Mouse (Mus musculus) left cerebral cortex, postnatal 10 days (tissue): Measurements from ENCODE around the gene Fars2. TPM values are rescaled to one million over a fixed set of nuclear protein-coding genes. Genes with fewer than 3 reads are reported as not detected.

Experiments used
- DNase-seq, 2 experiments: peaks; one replicate each; pipeline ENCODE4 v3.0.0; 2021 to 2022; ENCODE audit warnings: low spot score in 2 of 2, mixed read lengths in 1 of 2; ENCODE audit errors: extremely low spot score in 1 of 2
- intact Hi-C: fragments of 180-260 bp; cut with DNase I; formaldehyde crosslinking; loops from one replicate; pipeline ENCODE4 v1.15.1; 2025
- total RNA-seq, 2 experiments: library from RNA; stranded (reverse); gene quantifications; 2 replicates each; pipeline ENCODE4 v1.2.3; 2021

Fars2 gene
- total RNA-seq, 2 experiments from 2014 or later: 31.1 to 37.6 TPM

DNA sequence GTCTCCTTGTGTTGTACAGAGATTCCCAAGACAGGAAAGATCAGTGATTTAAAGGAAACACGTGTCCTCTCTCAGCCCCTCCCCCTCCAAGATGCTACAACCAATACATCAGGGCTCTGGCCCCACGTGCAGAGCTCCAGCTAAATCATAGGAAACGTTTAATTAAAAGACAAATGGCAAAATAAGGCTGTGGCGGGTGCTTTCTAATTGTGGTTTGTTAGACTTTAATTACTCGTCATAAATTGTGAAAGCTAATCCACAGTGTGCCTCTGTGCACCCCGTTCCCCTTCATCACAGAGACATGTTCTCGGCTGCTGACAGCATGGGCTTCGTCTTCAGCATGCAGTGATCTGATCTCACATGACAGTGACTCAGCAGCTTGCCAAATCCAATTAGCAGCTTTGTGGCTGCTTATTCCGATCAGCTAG, 400.9 kb downstream of the Fars2 start:
- intact Hi-C loops: no loop called here
- DNase-seq: no peak

DNA sequence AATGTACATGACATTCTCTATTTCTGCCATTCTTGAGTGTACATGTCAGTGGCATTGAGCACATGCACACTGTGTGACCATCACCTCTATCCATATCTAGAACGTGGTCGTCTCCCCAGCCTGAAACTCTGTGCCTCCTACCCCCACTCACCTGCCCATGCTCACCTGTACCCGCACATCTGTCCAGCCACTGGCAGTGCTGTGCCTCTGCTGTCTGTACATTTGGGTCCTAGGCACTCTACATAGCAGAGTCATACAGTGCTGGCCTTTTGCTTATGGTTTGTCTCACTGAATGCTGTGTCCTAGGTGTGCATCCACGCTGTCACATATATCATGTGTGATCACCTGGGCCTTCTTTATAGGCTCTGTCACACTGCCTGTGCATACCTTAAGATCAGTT, 410.5 kb downstream of the Fars2 start:
- DNase-seq: no peak
- intact Hi-C loops: no loop called here

DNA sequence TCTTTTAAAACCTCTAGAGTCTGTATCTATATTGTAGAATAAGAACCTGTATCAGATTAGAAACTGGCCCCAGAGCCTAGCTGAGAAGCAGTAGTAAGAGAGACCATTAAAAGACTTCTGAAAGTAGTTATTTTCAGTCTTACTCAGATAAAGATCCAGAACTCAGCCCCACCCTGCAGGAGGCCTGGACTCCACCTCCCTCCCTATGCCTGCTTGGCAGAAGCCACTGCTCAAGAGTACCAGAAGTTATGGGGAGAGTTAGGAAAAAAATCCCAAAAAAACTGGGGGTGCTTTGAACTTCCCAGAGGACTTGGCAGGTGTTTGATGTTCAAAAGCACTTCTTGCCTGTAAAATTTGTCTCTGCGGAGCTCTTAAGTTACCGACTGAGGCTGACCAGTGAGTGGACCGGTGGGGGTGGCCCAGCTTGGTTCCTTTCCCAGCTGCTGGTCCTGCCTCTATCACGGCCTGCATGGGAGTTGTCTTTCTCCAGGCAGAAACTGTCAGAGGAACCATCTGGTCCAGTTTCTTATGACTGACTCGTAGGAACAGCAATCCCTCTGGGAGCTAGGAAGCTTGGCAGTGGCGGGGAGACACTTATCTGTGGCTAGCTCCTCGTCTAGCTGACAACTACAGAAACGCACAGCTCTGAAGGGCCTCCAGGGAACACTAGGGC, 411.1 kb downstream of the Fars2 start:
- DNase-seq: no peak
- intact Hi-C loops: no loop called here

DNA sequence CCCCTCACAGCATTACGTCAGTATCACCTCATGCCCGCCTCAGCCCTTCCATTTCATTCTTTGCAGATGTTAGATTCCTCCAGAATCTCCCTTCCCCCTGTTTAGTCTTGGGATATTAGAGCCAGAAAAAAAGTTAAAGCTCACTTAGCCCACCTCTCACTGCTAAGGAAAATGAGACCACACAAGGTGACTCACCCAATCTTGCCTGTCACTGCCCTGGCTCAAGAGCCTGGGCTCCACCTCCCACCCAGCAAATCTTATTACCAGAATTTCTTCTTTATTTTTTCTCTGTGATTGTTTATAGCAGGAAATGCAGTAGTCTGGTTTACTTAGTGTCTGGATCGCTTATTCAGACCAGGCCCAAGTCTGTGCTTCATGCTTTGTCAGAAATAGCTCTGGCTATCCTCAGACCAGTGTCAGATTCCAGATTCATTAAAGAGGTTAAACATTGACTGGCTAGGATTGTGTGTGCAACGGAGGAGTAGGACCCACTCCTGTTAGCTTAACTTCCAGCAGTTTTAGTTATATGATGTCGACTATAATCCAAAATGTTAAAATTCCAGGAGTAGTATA, 412.3 kb downstream of the Fars2 start:
- intact Hi-C loops: no loop called here
- DNase-seq: no peak

DNA sequence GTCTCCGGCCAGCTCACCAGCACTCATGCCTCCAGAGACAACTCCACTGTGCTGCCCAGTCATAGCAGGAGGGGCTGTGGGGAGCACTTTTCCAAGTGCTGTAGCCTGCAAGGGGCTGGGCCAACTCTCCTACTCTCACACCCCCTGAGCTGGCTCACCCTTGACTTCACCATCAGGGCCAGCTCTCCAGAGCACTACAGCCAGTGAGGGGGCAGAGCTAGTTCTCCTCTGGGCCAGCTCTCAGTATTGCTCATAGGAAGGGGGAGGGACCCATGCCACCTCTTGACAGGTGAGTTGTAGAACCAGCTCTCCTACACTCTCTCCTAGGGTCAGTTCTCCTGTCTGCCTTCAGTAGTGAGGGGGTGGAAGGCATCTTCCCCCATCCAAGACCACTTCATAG, 413.6 kb downstream of the Fars2 start:
- DNase-seq: no peak
- intact Hi-C loops: no loop called here

DNA sequence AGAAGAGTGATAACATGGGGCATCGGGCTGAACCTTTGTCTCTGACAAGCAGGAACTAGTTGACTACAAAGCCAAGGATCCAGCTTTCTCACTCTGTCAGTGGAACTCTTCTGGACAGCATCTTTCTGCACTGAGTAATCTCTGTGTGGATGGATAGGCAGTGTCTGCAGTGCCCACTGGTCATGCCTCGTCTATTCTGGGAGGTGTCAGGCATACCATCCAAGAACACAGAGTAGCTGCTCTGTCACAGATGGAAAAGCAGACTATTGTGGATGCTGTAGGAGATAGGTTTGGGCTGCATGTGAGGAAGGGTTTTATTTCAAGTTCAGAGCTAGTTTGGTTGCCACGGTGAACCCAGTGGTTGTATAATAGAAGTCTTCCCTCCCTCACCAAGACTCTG, 414.7 kb downstream of the Fars2 start:
- intact Hi-C loops: no loop called here
- DNase-seq: no peak

DNA sequence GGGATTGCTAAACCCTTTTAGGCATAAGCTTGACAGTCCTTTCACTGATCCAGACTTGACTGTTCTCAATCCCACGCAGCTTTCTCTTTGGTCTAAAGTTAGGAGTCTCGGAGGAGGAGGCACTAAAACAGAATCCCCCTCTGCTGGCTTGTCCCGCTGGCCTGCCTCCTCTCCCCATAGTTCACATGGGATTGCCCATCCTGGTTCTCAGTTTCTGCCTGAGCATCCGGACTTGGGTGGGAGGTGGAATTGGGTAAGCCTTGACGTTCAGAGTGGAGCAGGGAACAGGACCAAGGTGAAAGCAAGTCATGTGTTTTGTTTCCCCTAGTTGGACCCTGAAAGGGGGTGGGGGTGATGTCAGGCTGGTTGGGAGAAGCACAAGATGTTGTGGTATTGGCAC, 415.9 kb downstream of the Fars2 start:
- DNase-seq: no peak
- intact Hi-C loops: no loop called here

DNA sequence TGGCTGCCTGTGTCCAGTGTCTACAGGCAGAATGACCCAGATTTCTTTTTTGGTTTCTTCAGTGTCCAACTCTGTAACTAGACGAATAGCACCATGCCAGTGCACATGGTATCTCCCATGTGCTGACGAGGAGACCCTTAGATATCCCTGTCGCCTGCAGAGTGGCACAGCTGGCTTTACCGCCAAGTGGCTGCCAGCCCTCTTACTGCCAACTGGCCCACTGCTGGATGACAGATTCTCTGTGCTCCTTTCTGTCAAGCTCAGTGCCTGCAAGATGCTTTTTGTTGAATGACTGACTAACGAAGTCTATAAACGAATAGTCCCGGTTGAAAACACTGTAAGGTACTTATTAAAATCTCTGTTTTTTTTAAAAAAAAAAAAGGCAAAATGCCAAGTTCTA, 416.3 kb downstream of the Fars2 start:
- intact Hi-C loops: no loop called here
- no peak for DNase-seq

DNA sequence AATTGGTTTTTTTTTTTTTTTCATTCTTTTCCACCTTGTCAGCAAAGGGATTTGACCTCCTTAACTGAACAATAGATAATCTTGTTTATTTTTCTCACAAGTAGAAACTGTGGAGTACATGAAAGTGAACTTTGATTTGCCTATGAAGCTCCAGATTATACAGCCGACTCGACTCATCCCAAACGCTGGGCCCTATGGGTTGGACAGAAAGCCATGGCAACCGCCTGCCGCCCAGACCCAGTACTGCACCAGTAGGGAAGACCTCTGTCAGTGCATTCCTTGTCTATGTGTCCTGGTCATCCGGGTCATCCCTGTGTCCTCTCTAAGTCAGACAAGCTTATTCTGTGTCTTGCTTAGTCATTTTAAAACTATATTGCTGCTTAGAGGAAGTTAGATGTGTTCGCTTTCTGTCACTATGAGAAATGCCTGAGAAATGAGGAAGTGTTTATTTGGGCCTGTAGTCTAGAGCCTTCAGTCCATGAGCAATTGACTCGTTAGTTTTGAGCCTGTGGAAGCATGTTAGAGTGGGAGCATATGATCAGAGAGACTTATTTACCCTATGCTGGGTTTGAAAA, 416.8 kb downstream of the Fars2 start:
- no peak for DNase-seq
- intact Hi-C loops: no loop called here

DNA sequence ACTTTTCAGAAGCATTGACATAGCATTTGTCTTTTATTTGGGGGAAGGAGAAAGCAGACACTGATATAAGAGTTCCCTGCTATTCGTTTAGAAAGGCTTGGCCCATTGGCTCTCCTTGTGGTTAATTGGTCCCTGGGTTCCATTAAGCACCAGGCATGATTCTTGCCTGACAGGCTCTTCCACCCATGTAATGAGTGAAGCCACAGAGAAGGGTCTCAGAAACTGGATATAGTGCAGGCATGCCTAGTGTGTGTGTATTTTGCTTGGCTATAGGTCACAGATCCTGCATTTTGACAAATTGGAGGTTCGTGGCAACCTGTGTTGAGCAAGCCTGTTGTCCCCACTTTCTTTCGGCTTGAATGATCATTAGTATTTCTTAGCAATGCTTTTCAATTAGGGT, 420.4 kb downstream of the Fars2 start:
- DNase-seq: no peak
- intact Hi-C loops: no loop called here

DNA sequence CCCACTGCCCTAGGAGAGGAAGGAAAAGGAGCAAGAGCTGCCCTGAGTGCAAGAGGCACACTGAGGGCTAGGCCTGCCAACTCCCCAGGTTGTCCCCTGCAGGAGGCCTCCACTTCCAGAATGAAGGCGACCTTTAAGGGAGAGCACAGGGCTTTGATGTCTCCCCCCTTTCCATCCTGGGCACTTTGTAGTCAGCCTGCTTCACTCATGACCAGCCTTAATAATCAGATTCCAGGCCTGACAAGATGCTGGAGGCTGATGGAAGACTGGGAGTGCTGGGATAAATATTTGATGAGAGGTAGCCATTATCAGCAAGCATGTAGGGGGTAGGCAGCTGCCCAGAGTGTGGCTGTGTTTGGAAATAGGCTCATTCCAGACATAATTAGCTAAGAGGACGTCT, 421.2 kb downstream of the Fars2 start:
- no peak for DNase-seq
- intact Hi-C loops: no loop called here

DNA sequence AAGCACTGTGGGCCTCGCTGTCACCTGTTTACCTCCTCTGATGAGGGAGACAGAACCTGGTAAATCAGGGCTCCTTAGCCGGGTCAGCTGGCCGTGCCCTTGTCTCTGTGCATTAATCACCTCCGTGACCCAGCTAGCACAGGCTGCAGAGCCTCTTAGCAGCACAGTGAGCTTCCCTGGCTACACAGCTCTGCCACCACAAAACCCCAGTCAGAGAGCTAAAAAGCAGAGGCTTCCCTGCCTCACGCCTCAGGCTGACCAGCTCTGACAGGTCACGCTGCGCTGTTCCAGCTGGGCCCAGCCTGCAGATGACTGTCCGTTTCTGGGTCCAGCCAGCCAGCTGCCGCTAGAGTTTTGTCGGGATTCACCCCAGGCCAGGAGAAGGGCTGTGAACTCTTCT, 423.0 kb downstream of the Fars2 start:
- intact Hi-C loops: no loop called here
- no peak for DNase-seq

DNA sequence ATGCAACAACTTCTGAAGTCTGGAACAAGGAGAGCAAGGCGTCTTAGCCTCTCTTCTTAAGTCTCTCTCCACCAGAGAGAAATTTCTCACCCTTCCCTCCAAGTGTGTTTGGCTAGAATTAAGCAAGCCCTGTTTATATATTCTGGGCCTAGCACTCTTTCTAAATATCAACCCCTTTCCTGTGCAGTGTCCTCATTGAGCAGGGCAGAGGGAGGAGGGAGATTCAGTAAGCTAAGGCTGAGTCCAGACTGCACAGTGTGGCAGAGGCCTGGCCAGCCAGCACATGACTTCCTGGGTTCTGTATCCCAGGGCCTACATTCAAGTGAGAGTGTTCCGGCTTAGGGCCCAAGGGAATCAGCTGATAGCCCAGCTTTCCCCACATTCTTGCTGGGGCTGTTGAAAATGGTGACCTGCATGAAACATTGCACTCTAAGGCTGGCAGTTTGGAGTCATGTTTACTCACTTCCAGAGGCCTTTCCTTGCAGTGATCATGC, 424.1 kb downstream of the Fars2 start:
- intact Hi-C loops: no loop called here
- DNase-seq: no peak

DNA sequence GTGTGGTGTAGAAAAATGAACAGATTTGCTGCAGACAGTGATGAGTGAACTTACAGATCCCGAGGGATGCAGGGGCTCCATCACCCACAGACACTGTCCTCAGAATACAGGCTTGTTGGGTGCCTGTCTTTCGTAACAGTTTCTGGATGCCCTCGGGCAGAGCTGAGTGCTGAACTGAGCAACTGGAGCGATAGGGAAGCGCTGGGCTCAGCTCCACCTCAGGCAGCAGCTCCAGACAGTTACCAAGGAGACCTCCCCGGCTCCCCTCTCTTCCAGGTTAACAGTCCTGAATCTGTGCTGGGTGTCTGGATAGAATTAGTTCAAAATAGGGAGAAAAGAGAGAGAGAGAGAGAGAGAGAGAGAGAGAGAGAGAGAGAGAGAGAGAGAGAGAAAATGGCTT, 433.5 kb downstream of the Fars2 start:
- intact Hi-C loops: no loop called here
- DNase-seq: no peak

DNA sequence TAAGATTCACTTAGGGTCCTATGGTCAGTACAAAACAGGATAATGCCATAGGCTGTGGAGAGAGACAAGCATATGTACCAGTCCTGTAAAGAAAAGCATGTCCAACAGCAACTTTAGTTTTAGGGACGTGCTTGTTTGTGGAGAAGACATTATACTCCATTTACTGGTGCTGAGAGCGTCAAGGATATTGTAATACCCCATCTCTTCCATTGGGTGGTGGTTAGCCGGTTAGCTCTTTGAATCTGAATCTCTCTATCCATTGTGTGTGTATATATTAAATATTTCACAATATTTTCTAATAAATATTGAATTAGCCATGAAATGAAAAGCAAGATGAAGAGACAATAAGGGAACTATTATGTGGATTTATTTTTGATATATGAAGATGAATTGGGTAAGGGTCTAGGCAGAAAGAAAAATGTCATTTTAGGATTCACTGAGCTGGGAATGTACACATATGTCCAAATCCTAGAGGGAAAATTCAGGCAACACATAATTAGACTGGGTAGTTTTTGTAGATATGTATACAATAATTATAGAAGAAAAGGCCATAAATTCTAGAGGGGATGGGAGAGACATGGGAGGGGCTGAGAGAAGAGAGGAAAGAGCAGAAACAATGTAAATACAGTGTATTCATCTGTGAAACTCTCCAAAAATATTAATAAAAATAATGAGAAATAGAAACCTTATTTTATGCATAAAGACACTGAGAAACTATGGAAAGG, 435.5 kb downstream of the Fars2 start:
- DNase-seq: no peak
- intact Hi-C loops: no loop called here

DNA sequence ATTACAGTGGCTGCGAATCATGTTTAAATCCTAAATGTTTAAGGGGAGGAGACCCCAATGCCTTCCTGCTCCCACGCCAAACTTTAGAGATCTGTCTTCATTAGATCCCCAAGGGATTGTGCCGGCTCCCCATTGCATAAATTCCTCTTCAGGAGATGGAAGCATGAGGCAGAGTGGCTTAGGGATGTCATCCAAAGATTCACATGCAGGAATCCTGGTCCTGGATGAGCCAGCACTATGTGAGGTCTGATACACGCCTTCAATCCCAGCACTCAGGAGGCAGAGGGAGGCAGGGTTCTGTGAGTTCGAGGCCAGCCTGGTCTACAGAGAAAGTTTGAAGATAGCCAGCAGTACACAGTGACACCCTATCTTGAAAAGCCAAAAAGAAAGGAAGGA, 436.0 kb downstream of the Fars2 start:
- no peak for DNase-seq
- intact Hi-C loops: no loop called here

DNA sequence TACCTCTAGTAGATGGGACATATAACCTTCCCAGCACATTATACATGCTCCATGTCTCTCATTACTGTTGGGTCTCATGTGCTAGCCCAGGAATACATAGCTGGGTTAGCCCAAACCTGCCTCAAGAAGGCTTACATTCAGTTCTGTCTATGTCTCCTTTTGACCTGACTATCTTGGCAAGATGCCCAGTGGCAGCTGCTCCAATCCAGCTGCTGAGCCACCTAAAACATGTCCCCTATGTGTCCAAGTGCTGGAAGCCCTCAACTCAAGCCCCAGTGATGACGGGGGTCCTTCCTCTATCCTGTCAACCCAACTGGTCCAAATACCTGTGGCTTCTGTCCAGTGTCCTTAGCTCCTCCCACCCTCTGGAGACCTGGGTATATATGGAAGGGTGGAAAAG, 437.5 kb downstream of the Fars2 start:
- intact Hi-C loops: no loop called here
- no peak for DNase-seq

DNA sequence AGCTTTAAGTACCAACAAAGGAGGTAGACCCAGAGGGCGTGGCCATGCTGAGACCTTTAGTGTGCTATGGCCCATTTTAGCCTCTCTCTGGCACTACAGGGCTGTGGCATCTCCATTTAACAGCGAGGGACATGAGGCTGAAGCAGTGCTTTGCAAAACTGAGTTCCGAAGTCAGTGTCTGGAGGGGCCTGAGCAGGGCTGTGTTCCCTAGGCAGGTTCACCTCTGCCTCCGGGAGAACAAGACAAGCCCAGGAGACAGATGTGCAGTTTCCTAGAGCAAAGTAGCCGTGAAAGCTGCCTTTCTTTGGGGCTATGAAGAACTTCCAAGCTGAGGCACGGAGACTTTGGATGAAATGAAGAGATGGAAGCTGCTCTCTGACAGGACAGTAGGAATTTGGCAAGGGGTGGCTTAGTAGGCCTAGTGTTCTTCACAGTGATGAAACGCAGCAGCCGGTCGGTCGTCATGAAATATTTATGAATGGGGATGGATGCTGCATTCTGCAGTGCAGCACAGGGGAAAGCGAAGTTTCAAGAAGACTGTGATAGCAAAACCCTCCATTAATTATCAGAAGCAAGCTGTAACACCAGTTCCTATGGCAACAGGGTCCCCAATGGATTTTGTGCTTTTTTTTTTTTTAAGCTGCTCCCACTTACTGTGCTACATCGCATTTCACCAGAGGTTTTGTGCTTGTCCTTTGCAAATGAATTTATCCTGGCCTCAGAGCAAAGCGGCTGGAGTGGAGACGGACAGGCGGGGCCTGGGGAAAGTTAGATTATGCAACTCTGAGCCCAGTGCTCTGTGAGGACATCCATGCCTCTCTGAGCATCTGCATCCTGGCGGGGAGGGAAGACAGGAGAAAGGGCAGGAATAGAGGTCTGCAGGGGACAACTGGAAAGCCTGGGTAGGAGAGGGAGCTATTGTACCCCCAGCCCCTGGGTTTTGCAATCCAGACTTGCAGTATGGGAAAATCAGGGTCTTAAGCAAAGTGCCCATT, 445.5 kb downstream of the Fars2 start:
- intact Hi-C loops: no loop called here
- DNase-seq: no peak

DNA sequence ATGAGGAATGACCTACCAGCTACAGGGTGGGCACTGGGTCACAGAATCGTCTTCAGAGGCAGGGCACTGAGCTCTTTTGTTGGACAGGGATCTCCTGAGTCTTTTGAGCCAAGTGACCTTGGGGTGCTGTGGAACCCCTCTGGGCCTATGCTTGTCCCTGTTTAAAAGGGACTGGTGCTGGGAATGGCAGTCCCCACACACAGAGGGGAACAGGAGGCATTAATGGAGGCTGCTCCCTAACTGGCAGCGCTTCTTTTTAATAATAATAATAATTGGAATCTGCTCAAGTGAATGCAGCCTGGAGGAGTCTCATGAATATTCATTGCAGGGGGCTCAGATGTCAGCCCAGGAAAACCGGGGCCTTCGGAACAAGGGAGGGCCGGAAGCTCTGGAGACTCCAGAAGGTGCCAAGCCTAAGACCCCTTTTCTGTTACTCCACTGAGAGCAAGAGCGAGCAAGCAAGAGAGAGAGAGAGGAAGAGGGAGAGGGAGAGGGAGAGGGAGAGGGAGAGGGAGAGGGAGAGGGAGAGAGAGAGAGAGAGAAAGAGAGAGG, 447.6 kb downstream of the Fars2 start:
- intact Hi-C loops: no loop called here
- DNase-seq: no peak
